Mouse (Mus musculus) inflammation-experienced regulatory T-cells, adult 6 months (primary cell): ENCODE measurements around the gene Rapgef5. TPM values are rescaled to one million over a fixed set of nuclear protein-coding genes. Genes with fewer than 3 reads are reported as not detected.

Experiments
- ATAC-seq: one replicate; pipeline ENCODE4 v1.8.0; 2017
- polyA plus RNA-seq, 3 experiments: library from polyadenylated mRNA; unstranded; fragments of 100-300 nt; shearing (Covaris generic); gene quantifications; one replicate each; pipeline ENCODE4 v1.2.1; 2017

Gene Rapgef5
- polyA plus RNA-seq, 3 experiments from 2014 or later: 0.59 to 1.5 (median 1.3) TPM

DNA sequence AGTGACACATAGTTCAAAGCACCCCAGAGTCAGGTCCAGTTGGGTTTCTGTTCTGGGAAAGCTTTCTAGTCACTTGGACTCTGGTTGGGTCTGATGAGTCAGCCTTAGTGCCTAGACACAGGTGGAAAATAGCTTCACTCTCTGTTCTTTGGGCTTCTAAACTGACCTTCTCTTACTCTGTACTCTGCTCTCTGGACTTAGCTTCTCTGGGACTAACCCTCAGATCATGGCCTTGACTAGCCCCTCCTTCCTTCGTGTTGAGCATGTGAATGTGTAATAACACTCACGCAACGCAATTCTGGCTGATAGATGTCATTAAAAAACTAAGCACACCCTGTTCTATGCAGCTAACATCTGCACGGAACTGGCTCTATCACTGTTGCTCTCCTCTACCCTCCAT is 160.0 kb downstream of the Rapgef5 start:
- no peak for ATAC-seq

DNA sequence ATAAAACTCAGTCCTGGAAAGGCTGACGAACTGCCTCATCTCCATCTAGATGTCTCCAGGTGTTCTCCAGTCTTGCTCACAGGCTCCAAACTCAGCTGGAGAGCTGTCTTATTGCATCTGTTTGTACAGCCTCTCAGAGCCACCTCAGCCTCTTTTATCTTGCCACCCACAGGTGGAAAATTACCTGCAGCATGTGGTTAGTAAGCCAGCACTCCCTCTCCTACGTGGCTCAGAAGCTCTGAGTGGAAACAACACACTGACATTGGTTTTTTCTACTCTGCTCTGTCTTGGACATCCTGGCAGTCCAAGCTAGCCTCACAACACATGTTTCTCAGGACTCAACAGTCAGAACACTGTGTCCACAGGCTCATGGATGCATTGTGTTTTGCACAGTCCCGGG is 162.6 kb downstream of the Rapgef5 start:
- ATAC-seq: peak; percentile 76

DNA sequence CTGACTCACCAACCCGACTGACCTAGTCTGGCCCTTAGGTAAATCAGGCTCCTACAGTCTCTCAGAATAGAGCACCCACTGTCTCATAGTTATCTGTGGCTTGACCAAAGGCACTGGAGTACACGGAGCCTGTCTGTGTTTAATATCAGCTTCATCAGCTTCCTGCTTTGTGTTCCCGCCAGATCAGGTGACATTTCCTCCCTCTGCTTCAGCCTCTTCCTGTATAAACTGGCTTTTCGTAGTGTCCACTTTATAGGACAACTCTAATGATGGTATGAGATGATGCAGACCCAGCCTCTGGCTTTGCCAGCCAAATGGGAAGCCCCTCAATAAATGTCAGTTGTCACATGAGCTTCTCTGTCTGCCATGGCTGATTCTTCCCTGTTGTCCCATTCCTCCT is 163.5 kb downstream of the Rapgef5 start:
- no peak for ATAC-seq

DNA sequence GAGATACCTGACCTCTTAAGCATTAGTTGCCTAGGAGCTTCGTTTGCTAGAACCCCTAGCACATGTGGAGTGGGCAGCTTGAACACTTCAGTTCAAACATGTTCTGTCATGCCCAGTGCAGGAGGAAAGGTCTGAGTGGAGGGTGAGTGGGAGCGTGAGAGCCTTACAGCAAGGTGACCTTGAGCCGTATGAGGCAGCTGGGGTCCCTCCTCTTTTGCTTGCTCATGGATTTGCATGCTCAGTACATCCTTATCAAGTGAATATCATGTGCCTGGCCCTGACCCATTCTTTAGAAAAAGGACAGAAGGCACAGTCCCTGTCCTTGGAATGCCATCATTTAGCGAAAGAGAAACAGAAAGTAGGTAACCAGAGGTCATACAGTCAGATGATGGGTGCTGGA is 165.0 kb downstream of the Rapgef5 start:
- no peak for ATAC-seq

DNA sequence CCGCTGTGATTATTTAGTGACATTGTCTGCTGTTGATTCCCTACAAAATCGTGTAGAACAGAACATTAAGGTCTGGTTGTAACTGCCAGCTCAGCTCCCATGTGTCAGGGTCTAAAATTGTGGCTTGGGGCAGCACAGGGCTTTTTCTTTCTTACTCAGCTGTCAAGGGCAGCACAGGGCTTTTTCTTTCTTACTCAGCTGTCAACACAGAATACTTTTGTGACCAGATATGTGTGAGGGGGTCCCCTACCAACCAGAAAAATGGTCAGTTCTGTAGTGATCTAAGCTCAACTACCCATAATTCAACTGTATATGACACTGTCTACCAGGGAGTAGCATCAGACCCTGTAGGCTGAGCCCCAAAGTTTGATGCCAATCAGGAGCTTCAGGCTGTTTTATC is 167.1 kb downstream of the Rapgef5 start:
- no peak for ATAC-seq

DNA sequence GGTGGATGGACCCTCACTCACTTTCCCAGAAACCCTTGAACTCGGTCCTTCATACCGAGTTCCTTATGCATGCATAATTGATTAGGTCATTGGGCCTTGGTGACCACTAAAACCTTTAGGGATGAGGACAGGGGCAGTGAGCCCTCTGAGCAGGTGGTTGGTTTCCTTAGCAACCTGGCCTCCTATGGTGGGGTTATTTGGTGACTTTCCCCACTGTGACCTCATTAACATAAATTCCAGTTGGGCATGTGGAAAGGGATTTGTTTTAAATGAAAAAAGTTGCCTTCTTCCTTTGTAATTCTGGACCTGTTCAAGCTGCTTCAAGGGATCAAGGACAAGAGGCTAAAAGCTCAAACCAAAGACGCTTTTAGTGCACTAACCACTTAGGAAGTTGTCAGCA is 167.7 kb downstream of the Rapgef5 start:
- no peak for ATAC-seq

DNA sequence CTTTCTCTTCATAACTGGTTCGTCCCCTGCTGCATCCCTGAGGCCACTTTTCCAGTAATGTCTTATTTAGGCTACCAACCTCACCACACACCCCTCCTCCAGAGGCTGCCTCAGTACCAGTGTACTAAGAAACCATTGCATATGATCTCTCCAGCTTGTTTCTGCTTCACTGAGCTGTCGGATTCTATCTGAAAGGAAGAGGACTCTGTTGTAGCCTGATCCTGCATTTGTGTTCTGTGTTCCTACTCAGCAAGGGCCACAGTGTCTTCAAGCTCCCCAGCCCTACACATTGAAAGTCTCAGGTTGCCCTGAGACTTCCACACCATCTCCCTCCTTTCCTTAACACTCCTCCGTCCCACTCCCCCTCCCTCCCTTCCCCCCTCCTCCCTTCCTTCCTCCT is 168.5 kb downstream of the Rapgef5 start:
- no peak for ATAC-seq

DNA sequence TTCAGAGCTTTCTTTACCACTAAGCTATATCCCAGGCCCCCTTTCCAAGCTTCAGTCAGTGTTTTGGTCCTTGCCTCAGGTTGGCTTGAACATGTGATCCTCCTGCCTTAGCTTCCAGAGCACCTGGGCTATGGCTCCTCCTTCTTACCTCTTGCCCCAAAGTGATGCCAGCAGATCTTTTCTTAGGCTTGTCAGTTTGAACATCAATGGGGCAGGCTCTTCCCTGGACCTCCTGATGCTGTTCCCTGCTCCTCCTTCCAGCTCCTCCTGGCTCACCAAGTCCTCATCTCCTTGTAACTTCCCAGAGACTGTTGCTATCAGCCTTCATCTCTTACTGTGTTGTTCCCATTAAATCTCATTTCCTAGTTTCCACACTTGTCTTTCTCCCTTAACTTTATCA is 169.1 kb downstream of the Rapgef5 start:
- no peak for ATAC-seq

DNA sequence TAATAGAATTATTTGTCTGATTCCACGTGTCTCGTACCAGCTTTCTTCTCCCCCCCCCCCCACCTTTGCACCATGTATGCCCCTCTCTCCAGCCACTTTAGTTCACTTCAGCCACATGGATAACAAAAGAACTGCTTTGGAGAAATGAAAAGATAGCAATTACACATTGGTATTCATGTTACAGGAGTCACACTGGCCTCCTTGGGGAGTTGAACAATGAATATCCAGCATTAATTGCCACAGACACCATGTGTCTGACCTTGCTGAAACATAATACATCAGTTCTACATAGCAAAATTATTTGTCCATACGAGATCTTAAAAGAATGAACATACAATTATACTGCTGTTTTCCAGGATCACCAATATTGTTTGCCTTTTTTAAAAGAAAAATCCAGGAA is 170.5 kb downstream of the Rapgef5 start:
- no peak for ATAC-seq

DNA sequence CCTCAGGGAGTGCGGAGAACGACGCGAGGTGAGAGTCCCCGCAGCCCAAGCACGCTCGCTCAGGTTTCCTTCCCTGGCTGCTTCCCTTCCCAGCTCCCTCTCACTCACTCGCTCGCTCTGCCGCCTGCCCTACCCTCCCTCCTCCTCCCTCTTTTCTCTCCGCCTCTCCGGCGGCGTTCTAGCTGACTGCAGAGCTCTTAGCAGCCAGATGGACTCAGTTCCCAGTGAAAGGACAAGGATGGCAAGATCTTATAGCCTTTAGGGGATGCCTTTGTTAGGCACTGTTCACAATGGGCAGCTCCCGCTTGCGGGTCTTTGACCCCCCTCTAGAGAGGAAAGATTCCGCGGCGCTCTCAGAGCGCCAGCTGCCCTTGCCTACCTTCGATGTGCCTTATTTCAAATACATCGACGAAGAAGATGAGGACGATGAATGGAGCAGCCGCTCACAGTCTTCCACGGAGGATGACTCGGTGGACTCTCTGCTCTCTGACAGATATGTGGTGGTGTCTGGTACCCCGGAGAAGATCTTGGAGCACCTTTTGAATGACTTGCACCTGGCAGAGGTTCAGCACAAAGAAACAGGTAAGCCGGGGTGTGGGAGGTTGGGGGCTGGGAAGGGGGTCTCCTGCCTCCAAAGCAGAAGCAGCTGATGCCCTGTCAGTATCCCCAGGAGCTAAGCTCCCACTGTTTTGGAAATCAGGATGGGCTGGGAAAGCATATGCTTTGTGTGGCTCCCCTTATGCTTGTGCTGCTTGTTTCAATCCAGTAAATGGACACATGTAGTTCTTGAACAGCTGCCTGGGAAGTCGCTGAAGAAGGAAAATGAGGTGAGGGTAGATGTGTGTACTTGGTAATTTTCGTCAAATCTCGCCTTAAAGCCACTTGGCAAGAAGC is 172.6 kb downstream of the Rapgef5 start:
- ATAC-seq: no peak

DNA sequence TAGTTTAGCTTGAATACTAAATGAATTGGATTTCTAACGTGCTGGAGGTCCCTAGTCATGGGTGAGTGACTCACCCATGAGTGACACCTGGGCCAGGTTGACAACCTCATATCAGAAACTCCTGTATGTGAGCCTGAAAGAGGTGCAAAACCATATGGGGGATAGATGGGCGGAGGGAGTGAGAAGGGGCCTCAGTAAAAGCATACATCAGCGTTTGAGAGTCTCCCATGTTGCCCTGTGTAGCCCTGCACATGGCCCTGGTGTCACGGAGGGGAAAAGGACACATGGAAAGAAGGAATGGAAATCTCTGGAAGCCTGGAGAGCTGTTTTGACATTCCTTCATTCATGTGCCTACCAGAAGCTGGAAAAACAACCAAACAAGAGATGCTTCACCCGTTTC is 175.1 kb downstream of the Rapgef5 start:
- ATAC-seq: no peak

DNA sequence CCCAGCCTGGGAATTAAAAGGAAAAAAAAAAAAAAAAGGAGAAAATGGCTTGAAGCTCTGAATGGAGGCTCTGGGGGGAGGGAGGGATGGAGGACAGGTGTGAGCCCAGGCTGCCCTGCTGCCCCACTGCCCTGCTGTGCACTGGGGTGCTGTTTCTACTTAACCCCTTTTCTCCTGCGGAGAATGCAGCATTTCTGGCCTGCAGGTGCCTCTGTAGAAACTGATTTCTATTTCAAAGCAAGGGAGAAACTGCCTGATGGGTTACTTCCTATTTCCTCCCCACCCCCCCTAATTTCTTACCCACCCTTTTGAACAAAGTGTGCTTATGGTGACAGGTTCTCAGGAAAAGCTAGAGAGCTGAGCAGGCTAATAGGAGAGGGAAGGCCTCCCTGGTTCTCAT is 176.5 kb downstream of the Rapgef5 start:
- ATAC-seq: no peak

DNA sequence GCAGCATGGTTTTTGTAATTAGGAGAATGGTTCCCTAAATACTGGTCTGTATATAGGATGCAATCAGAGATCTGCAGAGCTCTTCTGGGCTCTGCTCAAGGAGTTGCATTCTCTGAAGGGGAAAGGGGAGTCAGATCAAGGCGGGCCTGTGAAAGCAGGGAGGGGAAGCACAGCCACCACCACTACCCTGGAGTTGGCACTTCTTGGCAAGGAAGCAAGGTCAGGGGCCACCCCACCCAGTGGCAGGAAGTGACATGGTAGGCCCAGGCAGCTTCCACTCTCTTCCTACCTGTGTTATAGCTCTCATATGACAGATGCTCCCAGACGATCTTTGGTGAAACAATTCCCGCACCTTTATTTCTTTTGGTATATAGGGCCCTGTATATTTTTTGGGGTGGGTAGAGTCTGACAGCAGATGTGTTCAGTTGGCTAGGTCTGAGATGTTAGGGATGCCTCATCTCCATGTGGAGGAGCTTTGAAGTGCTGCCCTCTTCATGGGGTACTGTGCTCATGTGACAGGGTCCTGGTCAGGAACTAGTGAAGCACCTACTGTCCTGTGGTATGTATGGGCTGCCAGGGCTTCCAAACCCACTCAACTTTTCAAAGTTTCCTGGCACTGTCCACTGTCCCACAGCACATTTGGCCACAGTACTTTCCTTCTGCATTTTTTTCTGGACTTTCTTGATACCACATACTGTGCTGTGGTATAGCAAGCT is 183.8 kb downstream of the Rapgef5 start:
- ATAC-seq: no peak

DNA sequence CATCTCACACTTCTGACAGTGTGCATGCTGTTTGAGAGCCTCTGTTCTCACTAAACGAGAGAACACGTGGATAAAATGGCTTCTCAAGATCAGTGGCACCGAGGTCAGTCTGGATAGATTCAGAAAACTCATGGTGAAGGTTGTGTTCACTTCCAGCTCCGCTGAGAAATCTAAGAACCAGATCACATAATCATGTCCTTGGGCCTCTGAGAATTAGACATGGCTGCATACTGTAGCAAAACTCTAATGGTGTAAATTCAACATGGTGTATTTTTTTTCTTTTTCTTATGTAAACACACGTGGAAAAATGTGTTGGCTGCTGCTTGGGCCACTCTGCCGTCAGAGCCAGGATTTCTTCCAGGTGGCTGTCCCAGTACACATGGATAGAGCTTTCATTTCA is 184.6 kb downstream of the Rapgef5 start:
- no peak for ATAC-seq

DNA sequence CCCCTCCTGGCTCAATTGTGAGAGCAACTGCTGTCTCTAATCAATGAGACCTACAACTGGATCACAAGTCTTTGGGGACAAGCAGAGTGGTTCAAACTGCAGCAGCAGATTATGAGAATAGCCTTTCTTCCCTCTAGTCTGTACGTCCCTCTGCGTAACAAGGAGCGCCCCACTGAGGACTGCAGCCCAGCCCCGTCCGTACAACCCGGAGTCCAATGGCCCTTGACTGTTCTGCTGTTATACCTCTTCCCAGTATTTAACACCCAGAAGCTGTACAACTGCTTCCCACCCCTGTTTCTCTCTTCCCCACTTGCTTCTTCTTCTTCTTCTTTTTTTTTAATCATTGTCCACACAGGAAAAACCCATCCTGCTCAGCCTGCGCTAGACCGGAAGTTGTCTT is 186.0 kb downstream of the Rapgef5 start:
- ATAC-seq: no peak

DNA sequence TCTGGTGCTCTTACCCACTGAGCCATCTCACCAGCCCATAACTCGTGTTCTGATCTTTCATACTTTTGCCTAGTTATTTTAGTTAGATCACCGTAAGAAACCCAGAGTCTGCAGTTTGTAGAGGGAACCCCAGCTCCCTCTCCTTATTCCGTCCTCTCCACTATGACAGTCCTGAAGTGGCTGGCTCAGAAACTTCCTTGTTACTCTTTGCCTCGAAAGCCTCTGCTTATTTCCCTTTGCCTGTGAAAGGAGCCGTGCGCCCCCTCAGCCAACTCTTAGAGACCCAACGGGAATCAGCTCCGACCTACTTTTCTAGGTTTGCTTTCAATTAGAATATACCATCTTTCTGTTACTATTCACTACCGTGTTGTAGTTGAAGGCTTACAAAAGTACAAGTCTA is 186.6 kb downstream of the Rapgef5 start:
- ATAC-seq: no peak

DNA sequence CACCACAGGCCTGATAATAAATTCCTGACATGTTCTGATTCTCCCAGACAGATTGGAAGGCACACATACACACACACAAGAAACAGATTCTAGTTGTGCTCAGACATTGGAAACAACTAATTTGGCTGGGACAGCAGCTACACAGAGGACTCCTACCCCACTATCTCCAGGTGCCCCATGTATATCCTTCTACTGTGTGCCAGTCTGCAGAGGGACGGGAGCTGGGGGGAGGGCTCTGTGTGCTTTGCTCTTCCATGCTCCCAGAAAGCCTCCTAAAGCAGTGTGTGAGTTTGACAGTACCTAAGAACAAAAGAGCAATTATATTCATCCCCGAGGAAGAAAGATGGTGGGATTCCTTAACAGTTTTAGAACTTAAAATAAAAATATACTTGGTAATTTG is 187.1 kb downstream of the Rapgef5 start:
- no peak for ATAC-seq

DNA sequence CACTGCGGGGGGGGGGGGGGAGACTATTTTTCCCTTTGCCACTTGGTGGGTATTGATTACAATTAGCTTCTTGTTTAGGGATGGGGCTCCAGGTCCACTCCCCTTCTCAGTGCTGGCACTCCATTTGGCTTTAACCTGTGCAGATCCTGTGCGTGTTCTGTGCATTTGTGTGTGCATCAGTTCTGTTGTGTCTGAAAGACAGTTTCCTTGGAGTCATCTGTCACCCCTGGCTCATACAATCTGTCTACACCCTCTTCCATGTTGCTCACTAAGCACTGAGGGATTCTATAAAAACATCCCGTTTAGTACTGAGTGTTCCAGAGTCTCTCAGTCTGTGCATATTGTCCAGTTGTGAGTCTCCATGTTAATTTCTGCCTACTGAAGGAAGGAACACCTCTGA is 189.0 kb downstream of the Rapgef5 start:
- ATAC-seq: no peak

DNA sequence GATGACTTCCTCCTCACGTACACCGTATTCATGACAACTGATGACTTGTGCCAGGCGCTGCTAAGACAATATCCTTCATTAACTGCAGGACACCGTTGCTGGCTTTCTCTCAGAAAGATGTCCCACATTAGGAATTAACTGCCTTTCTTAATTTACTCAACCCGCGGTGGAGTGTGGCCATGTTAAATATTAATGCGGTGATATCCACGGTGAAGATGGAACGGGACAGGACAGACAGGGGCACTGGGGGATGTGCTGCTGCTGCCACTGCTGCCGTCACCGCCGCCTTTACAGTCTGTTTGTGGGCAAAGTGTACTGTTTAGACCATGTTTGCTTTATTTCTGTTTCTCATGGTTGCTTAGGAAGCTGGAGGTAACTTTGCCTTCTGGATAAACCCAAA is 193.0 kb downstream of the Rapgef5 start:
- ATAC-seq: no peak

DNA sequence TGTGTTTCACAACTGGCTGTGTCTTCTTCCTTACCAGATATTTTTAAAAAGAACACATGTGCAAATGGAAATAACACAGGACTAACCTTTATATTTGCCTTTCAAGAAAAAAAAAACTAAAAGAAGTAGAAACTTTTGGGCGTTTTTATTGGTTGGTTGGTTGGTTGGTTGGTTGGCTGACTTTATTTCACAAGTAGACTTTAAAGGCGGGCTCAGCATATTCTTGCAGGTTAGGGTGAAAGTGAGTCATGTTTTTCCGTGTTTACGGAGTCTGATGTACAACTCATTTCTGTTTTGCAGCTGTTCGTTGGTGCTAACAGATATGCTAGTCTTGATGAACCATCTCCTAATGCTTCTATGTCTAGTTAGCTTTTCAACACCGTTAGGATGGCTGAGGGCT is 196.2 kb downstream of the Rapgef5 start:
- peak; percentile 89 for ATAC-seq

DNA sequence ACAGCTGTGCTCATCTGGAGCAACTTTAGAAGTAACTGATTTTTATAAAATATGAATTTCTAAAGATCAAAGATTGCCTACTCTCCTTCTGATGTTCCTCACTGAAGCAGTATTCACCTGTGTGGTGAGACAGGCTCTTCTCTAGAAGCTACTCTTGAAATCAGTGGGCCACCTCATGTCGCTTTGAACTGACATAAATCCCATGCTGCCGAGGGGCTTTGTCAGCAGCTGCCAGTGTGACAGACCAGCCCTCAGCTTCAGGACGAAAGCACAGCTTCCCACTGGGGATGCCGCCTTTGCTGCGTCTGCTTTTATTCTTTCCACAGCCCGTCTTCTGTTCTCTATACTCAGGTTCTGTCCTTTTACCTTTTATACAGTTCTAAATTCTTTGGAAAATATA is 197.3 kb downstream of the Rapgef5 start:
- no peak for ATAC-seq

DNA sequence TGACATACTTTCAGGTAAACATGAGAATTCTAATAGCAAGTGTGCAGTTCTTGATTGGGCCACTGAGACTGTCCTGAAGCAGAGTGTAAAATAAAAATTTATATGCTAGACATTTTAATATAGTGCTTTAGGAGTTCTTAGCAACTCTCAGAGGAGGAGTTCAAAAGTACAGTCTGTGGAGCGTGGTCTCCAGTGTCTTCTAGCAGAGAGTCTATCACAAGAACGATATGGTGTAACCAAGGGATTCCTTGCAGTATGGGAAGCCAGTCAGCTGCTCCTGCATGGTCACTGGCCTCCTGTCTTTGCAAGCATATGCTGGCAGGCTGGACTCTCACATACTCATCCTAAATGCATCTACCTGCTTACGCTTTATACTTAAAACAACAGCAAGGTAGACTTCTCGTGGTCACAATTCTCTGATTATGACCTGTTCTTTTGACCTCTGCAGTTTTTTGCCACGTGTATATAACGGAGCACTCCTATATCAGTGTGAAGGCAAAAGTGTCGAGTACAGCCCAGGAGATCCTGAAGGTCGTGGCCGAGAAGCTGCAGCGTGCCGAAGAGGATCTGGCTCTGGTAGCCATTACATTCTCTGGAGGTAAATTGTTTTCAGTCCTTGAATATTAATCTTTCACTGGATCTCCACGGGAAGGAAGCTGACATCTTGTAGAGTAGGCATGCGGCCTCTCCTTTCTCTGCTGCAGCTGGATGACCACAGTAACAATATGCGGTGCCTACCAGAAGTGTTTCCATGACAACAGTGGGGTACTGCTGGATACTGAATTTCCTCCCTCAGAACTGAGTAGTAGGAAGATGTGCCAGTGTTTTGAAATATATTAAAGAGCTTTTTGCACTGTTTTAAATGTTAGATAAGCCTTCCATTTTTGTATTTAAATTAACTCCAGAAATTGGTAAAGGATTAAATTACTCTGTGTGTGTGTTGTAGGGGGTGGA is 204.8 kb downstream of the Rapgef5 start:
- no peak for ATAC-seq

DNA sequence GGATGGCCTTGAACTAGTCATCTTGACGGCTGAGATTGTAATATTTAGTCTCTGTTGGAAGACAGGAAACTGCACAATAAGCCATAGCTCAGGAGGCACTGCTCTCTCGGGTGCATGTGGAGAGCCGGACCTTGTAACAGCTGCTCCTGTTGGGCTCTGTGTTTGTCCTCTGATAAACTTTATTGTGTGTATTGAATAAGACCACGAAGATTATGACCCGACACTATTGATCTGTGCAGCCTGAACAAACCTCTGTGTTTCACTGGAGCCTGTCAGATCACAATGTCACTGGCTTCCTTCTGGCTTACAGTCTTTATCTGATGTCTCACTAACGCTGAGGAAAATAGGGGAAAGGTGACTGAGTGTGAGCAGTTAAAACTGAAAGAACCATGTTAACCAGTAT is 205.5 kb downstream of the Rapgef5 start:
- no peak for ATAC-seq
